Mouse (Mus musculus) forebrain, embryonic 13.5 days (tissue): Measurements from ENCODE around the gene Hnf4a. TPM values are rescaled to one million over a fixed set of nuclear protein-coding genes. Genes with fewer than 3 reads are reported as not detected.

Experiments used
- ATAC-seq: fragments of 200-750 bp; cut with Nextera tagmentation; 2 replicates; pipeline ENCODE4 v1.8.0; 2017
- H3K27ac ChIP-seq: fragments of 300-500 bp; sonication (generic); 2 replicates; pipeline ENCODE4 v1.5.1; 2015; ENCODE audit warnings: inconsistent platforms, mild to moderate bottlenecking, moderate library complexity
- H3K27me3 ChIP-seq: fragments of 300-500 bp; sonication (generic); 2 replicates; pipeline ENCODE4 v1.6.1; 2015; ENCODE audit warnings: mild to moderate bottlenecking, inconsistent platforms
- H3K36me3 ChIP-seq: fragments of 300-500 bp; sonication (generic); 2 replicates; pipeline ENCODE4 v1.6.1; 2015; ENCODE audit warnings: mild to moderate bottlenecking, inconsistent platforms; ENCODE audit not compliant: poor library complexity, severe bottlenecking
- H3K4me1 ChIP-seq: fragments of 300-500 bp; sonication (generic); 2 replicates; pipeline ENCODE4 v1.6.1; 2015; ENCODE audit warnings: inconsistent platforms
- H3K4me2 ChIP-seq: fragments of 300-500 bp; sonication (generic); 2 replicates; pipeline ENCODE4 v1.6.1; 2015; ENCODE audit warnings: inconsistent platforms, mild to moderate bottlenecking, moderate library complexity
- H3K4me3 ChIP-seq: fragments of 300-500 bp; sonication (generic); 2 replicates; pipeline ENCODE4 v1.5.1; 2015; ENCODE audit warnings: mild to moderate bottlenecking, inconsistent platforms
- H3K9ac ChIP-seq: fragments of 300-500 bp; sonication (generic); 2 replicates; pipeline ENCODE4 v1.6.1; 2015; ENCODE audit warnings: mild to moderate bottlenecking, inconsistent platforms
- H3K9me3 ChIP-seq: fragments of 300-500 bp; sonication (generic); replicated peaks from 2 replicates; pipeline ENCODE4 v1.6.1; 2016; ENCODE audit warnings: inconsistent platforms
- WGBS: fragments of 180-500 bp; shearing (Covaris S2); methylation state at CpG from one replicate; pipeline ENCODE4 v1.1.7; 2015; 5-methylcytosine and 5-hydroxymethylcytosine counted together
- polyA plus RNA-seq: library from polyadenylated mRNA; unstranded; fragments of >200 nt; fragmentation: Nextera tagmentation; extraction: Ambion mirVana; gene quantifications from 2 replicates; pipeline ENCODE4 v1.2.1, GENCODE M21; 2015

Gene Hnf4a
- polyA plus RNA-seq, 1 experiment from 2014 or later, result not detected

GRCm38 (mm10) chr2:163493031-163493430, 13.6 kb upstream of the Hnf4a start:
- Histone ChIP-seq H3K4me1 (no peaks in the 10 kb centered on the region), H3K9me3 (no peaks in the 10 kb centered on the region), H3K4me2 (no peak overlapping the region), H3K4me3 (no peak overlapping the region), H3K36me3 (no peaks in the 10 kb centered on the region), H3K27ac (no peak overlapping the region), H3K9ac (no peak overlapping the region), H3K27me3 (0 out of 2 replicates have a peak, but pooled peaks cover 3% of the 10 kb centered on the region)
- WGBS, result 7% methylated on average over 5 of the region's 5 CpGs
- no peak for ATAC-seq

- Histone ChIP-seq H3K27me3 (0 out of 2 replicates have a peak, but pooled peaks cover 3% of the 10 kb centered on the region), H3K9me3 (no peaks in the 10 kb centered on the region), H3K36me3 (no peaks in the 10 kb centered on the region), H3K4me3 (no peak overlapping the region), H3K4me2 (no peak overlapping the region), H3K9ac (no peak overlapping the region), H3K27ac (no peak overlapping the region), H3K4me1 (no peaks in the 10 kb centered on the region)
- ATAC-seq, result no peak
- WGBS, result 56% methylated on average over 5 of the region's 5 CpGs
Observed at GRCm38 (mm10) chr2:163493976-163494375, 12.6 kb upstream of the Hnf4a start.

- 53% methylated on average over 6 of the region's 6 CpGs for WGBS
- ATAC-seq, result no peak
- no peak overlapping the region for H3K4me3 ChIP-seq
- H3K9me3 ChIP-seq, result no peaks in the 10 kb centered on the region
- H3K27me3 ChIP-seq, result 0 out of 2 replicates have a peak, but pooled peaks cover 3% of the 10 kb centered on the region
- H3K4me2 ChIP-seq, result no peak overlapping the region
- H3K9ac ChIP-seq, result no peak overlapping the region
- no peaks in the 10 kb centered on the region for H3K36me3 ChIP-seq
- H3K27ac ChIP-seq, result no peak overlapping the region
- no peaks in the 10 kb centered on the region for H3K4me1 ChIP-seq
Observed at GRCm38 (mm10) chr2:163494456-163494855, 12.2 kb upstream of the Hnf4a start.

- no peaks in the 10 kb centered on the region for H3K9me3 ChIP-seq
- no peak overlapping the region for H3K4me2 ChIP-seq
- H3K4me1 ChIP-seq, result no peaks in the 10 kb centered on the region
- no peaks in the 10 kb centered on the region for H3K27me3 ChIP-seq
- 72% methylated on average over 2 of the region's 2 CpGs for WGBS
- H3K4me3 ChIP-seq, result no peak overlapping the region
- H3K36me3 ChIP-seq, result no peaks in the 10 kb centered on the region
- no peak overlapping the region for H3K27ac ChIP-seq
- ATAC-seq, result no peak
- no peak overlapping the region for H3K9ac ChIP-seq
Observed at GRCm38 (mm10) chr2:163502219-163502618, 4.4 kb upstream of the Hnf4a start.

- Histone ChIP-seq H3K36me3 (no peaks in the 10 kb centered on the region), H3K4me2 (no peak overlapping the region), H3K27ac (no peak overlapping the region), H3K9me3 (no peaks in the 10 kb centered on the region), H3K4me3 (no peak overlapping the region), H3K9ac (no peak overlapping the region), H3K27me3 (no peaks in the 10 kb centered on the region), H3K4me1 (no peaks in the 10 kb centered on the region)
- whole genome bisulfite sequencing, result 82% methylated on average over 7 of the region's 7 CpGs
- no peak for ATAC-seq
Observed at GRCm38 (mm10) chr2:163503191-163503590, 3.4 kb upstream of the Hnf4a start.

GRCm38 (mm10) chr2:163525761-163526243, 19.2 kb downstream of the Hnf4a start:
- WGBS, result 91% methylated on average over 7 of the region's 7 CpGs
- Histone ChIP-seq H3K27me3 (no peaks in the 10 kb centered on the region), H3K4me1 (no peaks in the 10 kb centered on the region)

GRCm38 (mm10) chr2:163527497-163527896, 20.9 kb downstream of the Hnf4a start:
- H3K4me1 ChIP-seq, result no peaks in the 10 kb centered on the region
- H3K36me3 ChIP-seq, result no peaks in the 10 kb centered on the region
- H3K9me3 ChIP-seq, result no peaks in the 10 kb centered on the region
- 82% methylated on average over 2 of the region's 2 CpGs for WGBS
- no peak overlapping the region for H3K9ac ChIP-seq
- H3K4me3 ChIP-seq, result no peak overlapping the region
- H3K27me3 ChIP-seq, result no peaks in the 10 kb centered on the region
- ATAC-seq, result no peak
- no peak overlapping the region for H3K27ac ChIP-seq
- no peak overlapping the region for H3K4me2 ChIP-seq

More at GRCm38 (mm10) chr2:163525761-163526243, 19.2 kb downstream of the Hnf4a start:
- no peak for ATAC-seq
- Histone ChIP-seq H3K36me3 (no peaks in the 10 kb centered on the region), H3K4me2 (no peak overlapping the region), H3K27ac (no peak overlapping the region), H3K9ac (no peak overlapping the region), H3K4me3 (no peak overlapping the region), H3K9me3 (no peaks in the 10 kb centered on the region)

GRCm38 (mm10) chr2:163530418-163530817, 23.8 kb downstream of the Hnf4a start:
- H3K9me3 ChIP-seq, result no peaks in the 10 kb centered on the region
- no peak overlapping the region for H3K27ac ChIP-seq
- H3K27me3 ChIP-seq, result no peaks in the 10 kb centered on the region
- H3K36me3 ChIP-seq, result no peaks in the 10 kb centered on the region
- 0 out of 2 replicates have a peak, but pooled peaks cover 3% of the 10 kb centered on the region for H3K4me1 ChIP-seq
- no peak for ATAC-seq
- H3K9ac ChIP-seq, result no peak overlapping the region
- WGBS, result 68% methylated on average over 8 of the region's 8 CpGs
- H3K4me2 ChIP-seq, result no peak overlapping the region
- H3K4me3 ChIP-seq, result no peak overlapping the region

GRCm38 (mm10) chr2:163531917-163532316, 25.3 kb downstream of the Hnf4a start:
- Histone ChIP-seq H3K4me3 (no peak overlapping the region), H3K4me2 (no peak overlapping the region), H3K9ac (no peak overlapping the region), H3K9me3 (no peaks in the 10 kb centered on the region), H3K27me3 (no peaks in the 10 kb centered on the region), H3K36me3 (no peaks in the 10 kb centered on the region), H3K4me1 (0 out of 2 replicates have a peak, but pooled peaks cover 3% of the 10 kb centered on the region), H3K27ac (no peak overlapping the region)
- ATAC-seq, result no peak
- 10% methylated on average over 9 of the region's 9 CpGs for WGBS

- no peaks in the 10 kb centered on the region for H3K27me3 ChIP-seq
- H3K9me3 ChIP-seq, result no peaks in the 10 kb centered on the region
- no peak overlapping the region for H3K9ac ChIP-seq
- WGBS, result 92% methylated on average over 9 of the region's 9 CpGs
- H3K4me2 ChIP-seq, result no peak overlapping the region
- no peaks in the 10 kb centered on the region for H3K36me3 ChIP-seq
- no peak overlapping the region for H3K27ac ChIP-seq
- H3K4me1 ChIP-seq, result 0 out of 2 replicates have a peak, but pooled peaks cover 3% of the 10 kb centered on the region
- ATAC-seq, result no peak
- H3K4me3 ChIP-seq, result no peak overlapping the region
Observed at GRCm38 (mm10) chr2:163533226-163533625, 26.6 kb downstream of the Hnf4a start.

GRCm38 (mm10) chr2:163534958-163535524, 28.4 kb downstream of the Hnf4a start:
- Histone ChIP-seq H3K9me3 (no peaks in the 10 kb centered on the region), H3K9ac (peak overlapping the region; percentile 61), H3K4me2 (peak overlapping the region; percentile 63), H3K27me3 (no peaks in the 10 kb centered on the region), H3K4me1 (0 out of 2 replicates have a peak, but pooled peaks cover 3% of the 10 kb centered on the region), H3K4me3 (peak overlapping the region; percentile 28), H3K36me3 (no peaks in the 10 kb centered on the region), H3K27ac (no peak overlapping the region)
- ATAC-seq, result peak; percentile 78
- WGBS, result 13% methylated on average over 22 of the region's 22 CpGs

- Histone ChIP-seq H3K36me3 (no peaks in the 10 kb centered on the region), H3K4me2 (no peak overlapping the region), H3K4me1 (0 out of 2 replicates have a peak, but pooled peaks cover 3% of the 10 kb centered on the region), H3K4me3 (no peak overlapping the region), H3K9ac (no peak overlapping the region), H3K9me3 (no peaks in the 10 kb centered on the region), H3K27ac (no peak overlapping the region), H3K27me3 (no peaks in the 10 kb centered on the region)
- no peak for ATAC-seq
- 86% methylated on average over 5 of the region's 5 CpGs for WGBS
Observed at GRCm38 (mm10) chr2:163537443-163537842, 30.8 kb downstream of the Hnf4a start.

GRCm38 (mm10) chr2:163538410-163538809, 31.8 kb downstream of the Hnf4a start:
- 0 out of 2 replicates have a peak, but pooled peaks cover 3% of the 10 kb centered on the region for H3K4me1 ChIP-seq
- H3K27ac ChIP-seq, result no peak overlapping the region
- no peaks in the 10 kb centered on the region for H3K9me3 ChIP-seq
- H3K9ac ChIP-seq, result no peak overlapping the region
- H3K36me3 ChIP-seq, result no peaks in the 10 kb centered on the region
- H3K4me2 ChIP-seq, result no peak overlapping the region
- WGBS, result 87% methylated on average over 2 of the region's 2 CpGs
- no peak for ATAC-seq
- no peak overlapping the region for H3K4me3 ChIP-seq
- no peaks in the 10 kb centered on the region for H3K27me3 ChIP-seq
